9 mouse cellular contexts compared by ENCODE assay signal in the genomic region with DNA sequence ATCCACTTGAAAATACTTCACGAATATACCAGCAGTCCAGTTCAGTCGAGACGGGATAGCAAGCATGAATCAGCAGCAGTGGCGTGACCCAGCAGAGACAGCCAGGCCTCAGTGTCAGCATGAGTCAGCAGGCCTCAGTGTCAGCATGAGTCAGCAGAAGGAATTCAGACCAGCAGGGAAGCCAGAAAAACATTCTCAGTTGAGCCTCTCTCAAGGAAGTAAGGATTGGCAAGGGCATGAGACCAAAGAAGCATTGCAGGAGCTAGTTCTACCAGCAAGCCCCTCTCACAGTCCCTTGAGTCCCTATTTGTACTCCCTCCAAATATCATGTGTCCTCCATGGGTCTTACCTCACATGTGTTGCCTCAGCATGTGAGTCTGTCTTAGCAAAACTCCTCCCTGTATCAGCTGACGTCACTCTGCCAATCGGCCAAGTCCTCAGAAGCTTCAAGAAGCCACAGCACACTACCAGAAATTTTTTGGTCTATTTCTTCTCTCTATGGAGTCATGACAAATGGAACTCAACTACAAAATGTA. TPM values are rescaled to one million over a fixed set of nuclear protein-coding genes. Genes with fewer than 3 reads are reported as not detected.
DNase-seq lines count a peak whose midpoint lies in the region; ATAC-seq and TF ChIP-seq lines count a peak whose summit lies in the region.
"Had no signal": no experiment of that assay in that cellular context is flagged by ENCODE, and none has a peak within 500 bp of the region (broad histone marks: within the 10 kb centered on the region; RNA-seq: fewer than 3 reads in every experiment).

No protein-coding gene starts in this region.

- no peaks in the 10 kb centered on the region for H3K36me3 ChIP-seq in hindbrain, postnatal 0 days (ENCODE audit: insufficient read depth, low read length)
- H3K36me3 ChIP-seq: heart, embryonic 15.5 days; neural tube, embryonic 13.5 days had no signal

- WGBS in hindbrain, postnatal 0 days = 80% methylated on average over 6 of the region's 6 CpGs

- H3K9me3 ChIP-seq in hindbrain, postnatal 0 days (ENCODE audit: low read length) = no peaks in the 10 kb centered on the region
- H3K9me3 ChIP-seq: heart, embryonic 15.5 days; neural tube, embryonic 13.5 days had no signal

- no peak overlapping the region for H3K4me2 ChIP-seq in hindbrain, postnatal 0 days (ENCODE audit: low read depth, low read length)
- H3K4me2 ChIP-seq: heart, embryonic 15.5 days; neural tube, embryonic 13.5 days had no signal

- no peaks in the 10 kb centered on the region for H3K4me1 ChIP-seq in hindbrain, postnatal 0 days (ENCODE audit: insufficient read depth, low read length)
- H3K4me1 ChIP-seq: neural tube, embryonic 13.5 days had no signal

- ATAC-seq in hindbrain, postnatal 0 days = no peak

- no peak overlapping the region for H3K9ac ChIP-seq in hindbrain, postnatal 0 days (replicated peaks; ENCODE audit: low read length)
- H3K9ac ChIP-seq: heart, embryonic 15.5 days; neural tube, embryonic 13.5 days had no signal

- H3K27ac ChIP-seq in hindbrain, postnatal 0 days = no peak overlapping the region
- H3K27ac ChIP-seq: heart, embryonic 15.5 days; neural tube, embryonic 13.5 days had no signal

- H3K4me3 ChIP-seq in hindbrain, postnatal 0 days (ENCODE audit: low read length) = no peak overlapping the region
- H3K4me3 ChIP-seq: heart, embryonic 15.5 days; neural tube, embryonic 13.5 days had no signal

- no peak for TF ChIP-seq CTCF in hindbrain, postnatal 0 days (IDR thresholded peaks at IDR 0.05; ENCODE audit: low read depth)

- no peaks in the 10 kb centered on the region for H3K27me3 ChIP-seq in hindbrain, postnatal 0 days (ENCODE audit: insufficient read depth, low read length)
- H3K27me3 ChIP-seq: heart, embryonic 15.5 days; neural tube, embryonic 13.5 days had no signal

- peak; percentile 34 for DNase-seq in A20 (ENCODE audit: low read depth, low spot score)
- peak; percentile 93 for DNase-seq in ES-CJ7 (ENCODE audit: low read depth, low spot score)
- DNase-seq in c-Kit-positive CD71-positive TER-119-negative erythroid progenitor cells, embryonic 14.5 days (ENCODE audit: low read depth) = peak; percentile 70
- DNase-seq in lung, postnatal 10 days = peak; percentile 13
- no peak for DNase-seq in layer of hippocampus, adult 18-20 months (ENCODE audit: low spot score in 2 of 2)
- no peak for DNase-seq in cerebellum, adult 18-20 months
- no peak for DNase-seq in hindbrain, postnatal 0 days (ENCODE audit: low spot score)

RNA-seq across cellular contexts. Expression of gene Lcor, which starts 27.3 kb away (rescaled TPM):
- 10 to 100 TPM; 19.0 to 20.4 TPM for total RNA-seq in layer of hippocampus, adult 18-20 months (2021)
- total RNA-seq in hindbrain, postnatal 0 days (2014; rRNA removed) = 12.3 and 13.1 TPM in 2 replicates
- polyA plus RNA-seq in hindbrain, postnatal 0 days (2015; fragmentation: Nextera tagmentation; extraction: Ambion mirVana) = 11.7 and 12.3 TPM in 2 replicates

Comparison
In these comparisons a context has a peak if more than half of its experiments do, and no peak if none do; other contexts are left out.
1. DNase-seq: peak in A20 (single experiment), ES-CJ7 (single experiment), c-Kit-positive CD71-positive TER-119-negative erythroid progenitor cells, embryonic 14.5 days (single experiment) and lung, postnatal 10 days (single experiment); none in layer of hippocampus, adult 18-20 months (0 of 2), cerebellum, adult 18-20 months (0 of 2) and hindbrain, postnatal 0 days (single experiment).